Mouse (Mus musculus): ENCODE data around the gene Vps13c.

Gene Vps13c

DNA sequence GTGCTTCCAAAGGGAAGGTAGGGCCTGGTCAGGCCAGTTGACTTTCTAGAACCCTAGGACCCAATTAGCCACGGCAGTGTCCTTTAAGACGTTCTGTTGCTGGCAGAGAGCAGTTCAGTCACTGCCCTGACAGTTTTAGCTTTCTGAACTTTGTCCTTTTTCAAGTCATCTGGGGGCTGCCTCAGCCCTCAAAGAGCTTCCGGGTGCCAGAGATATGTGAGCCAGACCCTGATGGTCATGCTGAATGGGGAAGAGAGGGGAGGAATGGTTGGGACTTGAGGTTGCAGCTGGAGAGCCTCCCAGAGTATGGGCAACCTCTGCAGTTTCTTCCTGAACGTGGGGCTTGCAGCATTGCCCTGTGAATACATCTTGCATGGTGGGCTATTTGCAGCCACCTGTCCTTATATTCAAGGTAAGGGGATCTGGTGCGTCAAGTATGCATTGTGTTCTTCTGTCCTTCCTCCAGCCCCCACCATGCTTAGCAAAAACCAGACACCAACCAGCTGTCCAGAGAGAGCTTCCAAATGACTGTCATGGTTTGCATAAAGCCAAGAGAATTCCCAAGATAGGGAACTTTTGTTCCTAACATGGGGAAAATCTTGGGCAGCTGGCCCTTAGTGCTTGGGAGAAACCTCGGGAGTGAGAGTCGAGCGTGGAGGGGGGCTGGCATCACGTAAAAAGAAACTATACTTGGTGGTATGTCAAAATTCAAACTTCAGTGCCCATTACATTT, 182.3 kb downstream of the Vps13c start:
- no peak for DNase-seq

DNA sequence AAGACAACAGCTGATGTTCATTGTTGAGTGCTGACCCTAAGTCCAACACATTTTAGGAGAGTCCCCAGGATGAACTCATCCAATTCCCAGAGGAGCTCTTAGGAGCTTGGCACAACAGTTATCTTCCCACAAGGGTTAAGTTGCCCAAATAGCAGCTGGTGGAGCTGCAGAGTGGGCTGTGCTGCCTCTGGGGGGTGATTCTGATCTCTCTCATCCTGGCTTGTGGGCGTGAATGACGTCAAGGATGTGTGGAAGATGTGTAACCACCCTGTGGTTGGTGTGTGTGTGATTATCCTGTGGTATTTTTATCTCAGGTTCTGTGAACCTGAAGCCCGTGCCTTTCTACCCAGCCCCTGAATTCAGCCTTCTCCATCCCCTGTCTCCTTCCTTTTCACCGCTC, 188.4 kb downstream of the Vps13c start:
- no peak for DNase-seq

GRCm38 (mm10) chr9:68033771-68034170, 193.6 kb downstream of the Vps13c start:
- DNase-seq: no peak
